Mouse (Mus musculus): ENCODE results near the gene Atp5b.
"Not testable (repeated sequence)": the region's sequence is repeated elsewhere in the genome, so short reads cannot be mapped to it uniquely, and the experiment has no call there.

Gene Atp5b

DNA sequence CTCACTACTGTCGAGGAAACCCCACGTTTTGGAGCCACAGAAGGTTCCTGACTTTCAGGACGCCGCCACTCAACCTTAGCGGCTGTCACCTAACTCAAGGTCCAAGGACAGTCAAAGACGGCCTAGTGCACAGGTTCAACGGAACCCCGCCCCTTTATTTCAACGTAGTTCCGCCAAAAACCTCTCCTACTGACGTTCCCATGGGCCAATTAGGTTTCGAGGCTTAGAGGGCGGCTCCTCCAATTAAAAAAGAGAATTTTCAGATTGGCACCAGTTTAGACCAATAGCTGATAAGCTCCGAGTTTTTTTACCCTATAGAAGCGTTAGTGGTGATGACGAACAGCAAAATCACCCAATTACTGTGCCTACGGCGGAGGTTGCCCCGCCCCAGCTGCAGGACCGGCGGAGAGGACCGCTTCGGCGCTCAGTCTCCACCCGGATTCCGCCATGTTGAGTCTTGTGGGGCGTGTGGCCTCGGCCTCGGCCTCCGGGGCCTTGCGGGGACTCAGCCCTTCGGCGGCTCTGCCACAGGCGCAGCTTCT lies at the start of gene Atp5b:
Atp5b (plus strand) TSS at position 394 of the 542 bp plus-strand sequence.
- DNase-seq: peak; percentile 99

DNA sequence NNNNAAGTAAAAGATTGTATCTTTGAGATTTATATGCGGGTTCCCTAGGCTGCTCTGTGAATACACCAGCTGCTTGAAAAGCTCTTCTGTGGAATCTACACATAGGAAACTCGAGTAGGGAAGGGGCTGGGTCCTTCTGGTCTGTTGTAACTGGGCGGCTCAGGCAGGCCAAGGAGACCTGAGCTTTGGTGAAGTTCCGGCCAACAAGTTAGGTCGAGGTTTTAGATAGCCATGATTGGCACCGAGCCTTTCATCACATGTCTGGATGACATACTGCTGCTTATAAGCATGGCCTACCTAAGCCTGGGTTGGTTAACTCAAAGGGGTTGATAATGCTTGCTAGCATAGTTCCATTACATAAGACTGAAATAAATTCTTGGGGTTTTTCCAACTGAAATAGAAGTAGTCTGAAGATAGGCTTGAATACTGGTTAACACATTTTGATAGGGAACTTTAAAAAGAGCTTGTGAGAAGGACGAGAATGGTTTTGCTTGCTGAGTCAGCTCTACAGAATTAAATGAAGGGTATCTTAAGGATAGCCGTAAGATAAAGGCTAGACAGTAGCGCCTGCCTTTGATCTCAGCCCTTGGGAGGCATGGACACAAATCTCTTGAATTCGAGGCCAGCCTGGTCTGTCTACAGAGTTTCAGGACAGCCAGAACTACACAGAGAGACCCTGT lies 46.2 kb upstream of the Atp5b start:
- DNase-seq: peak; percentile 39

GRCm38 (mm10) chr10:128037921-128038320 lies 45.2 kb upstream of the Atp5b start:
- DNase-seq: no peak

- DNase-seq: no peak
Measured at GRCm38 (mm10) chr10:128039167-128039566, 43.9 kb upstream of the Atp5b start.

DNA sequence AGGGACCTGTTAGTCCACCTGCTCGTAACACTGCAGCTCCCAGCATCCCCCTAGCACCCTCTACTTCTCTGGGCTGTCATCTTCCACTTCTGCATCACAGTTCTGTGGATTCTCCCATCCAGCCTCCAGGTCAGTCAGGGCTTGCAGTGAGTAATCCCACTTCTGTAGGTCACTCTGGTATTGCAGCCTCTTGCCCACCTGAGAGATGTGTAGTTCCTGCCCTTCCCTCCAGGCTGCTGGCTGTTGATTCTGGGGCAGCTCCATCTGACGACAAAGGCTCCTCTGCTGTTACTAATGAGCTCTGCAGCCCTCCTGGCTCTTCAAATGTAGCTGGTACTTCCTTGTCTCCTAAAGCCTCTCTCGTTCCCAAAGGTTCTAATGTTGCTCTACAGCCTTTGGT lies 43.2 kb upstream of the Atp5b start:
- DNase-seq: no peak

DNA sequence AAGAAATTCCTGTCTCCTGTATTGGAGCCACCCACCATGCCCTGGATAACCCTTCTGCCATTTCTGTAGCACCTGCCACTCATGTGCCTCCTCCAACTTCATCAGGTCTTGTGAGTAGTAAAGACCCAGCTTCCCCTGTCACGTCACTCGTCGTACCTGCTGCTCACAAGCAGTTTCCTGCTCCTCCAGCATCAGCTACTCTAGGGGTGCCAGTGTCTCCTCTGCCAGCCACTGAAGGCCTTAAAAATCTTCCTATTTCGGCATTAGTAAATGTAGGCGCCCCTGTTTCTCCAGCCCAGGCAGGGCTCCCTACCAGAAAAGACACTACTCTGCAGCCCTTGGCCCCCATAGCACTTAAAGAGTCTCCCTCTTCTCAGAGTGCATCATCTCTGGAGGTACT lies 42.8 kb upstream of the Atp5b start:
- DNase-seq: no peak

- DNase-seq: no peak
Measured at GRCm38 (mm10) chr10:128041636-128042035, 41.4 kb upstream of the Atp5b start.

- DNase-seq: no peak
Measured at GRCm38 (mm10) chr10:128042466-128042865, 40.6 kb upstream of the Atp5b start.

DNA sequence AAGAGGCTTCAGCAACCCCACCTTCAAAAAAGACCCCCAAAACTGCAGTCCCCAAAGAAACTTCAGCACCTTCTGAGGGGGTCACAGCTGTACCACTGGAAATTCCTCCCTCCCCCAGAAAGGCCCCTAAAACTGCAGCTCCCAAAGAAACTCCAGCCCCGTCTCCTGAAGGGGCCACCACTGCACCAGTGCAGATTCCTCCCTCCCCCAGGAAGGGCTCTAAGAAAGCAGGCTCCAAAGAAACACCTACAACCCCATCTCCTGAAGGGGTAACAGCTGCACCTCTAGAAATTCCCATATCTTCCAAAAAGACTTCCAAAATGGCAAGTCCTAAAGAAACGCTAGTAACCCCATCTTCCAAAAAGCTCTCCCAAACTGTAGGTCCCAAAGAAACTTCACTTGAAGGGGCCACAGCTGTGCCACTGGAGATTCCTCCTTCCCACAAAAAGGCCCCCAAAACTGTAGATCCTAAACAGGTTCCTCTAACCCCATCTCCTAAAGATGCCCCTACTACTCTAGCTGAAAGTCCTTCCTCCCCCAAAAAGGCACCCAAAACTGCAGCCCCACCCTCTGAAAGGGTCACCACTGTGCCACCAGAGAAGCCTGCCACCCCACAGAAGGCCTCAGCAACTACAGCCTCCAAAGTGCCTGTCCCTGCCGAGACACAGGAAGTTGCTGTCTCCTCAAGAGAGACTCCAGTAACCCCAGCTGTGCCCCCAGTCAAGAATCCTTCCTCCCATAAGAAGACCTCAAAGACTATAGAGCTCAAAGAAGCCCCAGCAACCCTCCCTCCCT lies 39.8 kb upstream of the Atp5b start:
- no peak for DNase-seq

DNA sequence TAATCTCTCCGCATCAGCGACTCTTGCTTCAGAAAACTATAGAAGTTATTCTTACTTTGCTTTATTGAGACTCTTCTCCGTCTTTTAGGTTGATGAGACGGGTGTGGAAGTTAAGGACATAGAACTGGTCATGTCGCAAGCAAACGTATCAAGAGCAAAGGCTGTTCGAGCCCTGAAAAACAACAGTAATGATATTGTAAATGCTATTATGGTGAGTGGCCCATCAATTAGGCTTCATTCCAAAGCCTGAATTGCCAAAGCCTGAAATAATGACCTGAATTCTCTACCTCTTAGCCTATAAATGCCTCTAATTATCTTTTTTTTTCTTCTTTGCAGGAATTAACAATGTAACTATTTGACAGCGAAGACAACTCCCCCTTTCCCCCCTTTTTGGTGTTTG lies 34.9 kb upstream of the Atp5b start:
- DNase-seq: no peak

- no peak for DNase-seq
Measured at GRCm38 (mm10) chr10:128049741-128050140, 33.3 kb upstream of the Atp5b start.

GRCm38 (mm10) chr10:128050355-128050754 lies 32.7 kb upstream of the Atp5b start:
- DNase-seq: no peak

DNA sequence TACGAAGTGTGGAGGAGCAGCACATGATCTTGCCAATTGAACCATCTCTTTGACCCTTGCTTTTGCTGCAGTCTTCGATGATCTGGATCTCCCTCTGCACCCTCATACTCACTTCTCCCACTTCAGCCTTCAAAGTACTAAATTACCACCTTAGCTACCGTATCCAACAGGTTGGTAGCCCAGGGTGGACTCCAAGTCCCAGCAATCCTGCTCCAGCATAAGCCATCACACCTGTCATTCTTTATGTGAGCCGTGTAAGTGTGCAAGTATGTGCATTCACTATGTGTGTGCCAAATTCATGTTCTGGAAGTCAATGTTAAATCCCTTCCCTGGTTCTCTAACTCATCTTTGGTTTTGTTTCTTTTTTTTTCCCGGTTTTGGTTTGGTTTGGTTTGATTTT lies 31.5 kb upstream of the Atp5b start:
- no peak for DNase-seq

- not testable (repeated sequence) for DNase-seq
Measured at GRCm38 (mm10) chr10:128052136-128052535, 30.9 kb upstream of the Atp5b start.

DNA sequence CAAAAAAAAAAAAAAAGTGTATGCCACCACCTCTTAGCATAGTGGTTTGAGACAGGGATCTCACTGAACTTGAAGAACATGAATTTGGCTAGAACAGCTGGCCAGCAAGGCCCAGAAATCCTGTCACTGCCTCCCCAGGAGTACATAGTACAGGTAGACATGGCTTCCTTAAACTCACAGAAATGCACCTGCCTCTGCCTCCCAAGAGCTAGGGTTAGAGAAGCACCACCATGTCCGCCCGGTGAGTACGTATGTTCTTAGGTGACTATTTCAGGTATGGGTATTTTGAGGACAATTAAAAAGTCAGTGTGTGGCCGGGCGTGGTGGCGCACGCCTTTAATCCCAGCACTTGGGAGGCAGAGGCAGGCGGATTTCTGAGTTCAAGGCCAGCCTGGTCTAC lies 30.1 kb upstream of the Atp5b start:
- no peak for DNase-seq

DNA sequence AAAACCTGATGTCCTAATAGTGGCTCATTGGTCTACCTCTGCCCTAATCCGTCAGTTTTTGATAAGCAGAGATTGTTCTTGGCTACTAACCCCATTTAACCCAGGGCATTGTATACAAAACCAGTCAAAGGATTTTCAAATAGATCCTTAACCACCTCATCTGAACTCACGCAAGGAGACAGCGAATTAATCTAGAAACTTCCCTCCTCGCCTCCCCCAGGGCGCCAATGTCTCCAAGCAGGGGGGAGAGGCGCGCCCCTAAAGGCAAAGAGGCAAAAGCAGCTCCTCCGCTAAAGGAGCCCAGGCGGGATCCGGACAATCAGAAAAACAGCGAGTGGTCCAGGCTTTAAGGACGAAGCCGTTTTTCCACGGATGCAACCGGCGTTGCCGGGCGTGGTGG lies 24.9 kb upstream of the Atp5b start:
- peak; percentile 35 for DNase-seq

DNA sequence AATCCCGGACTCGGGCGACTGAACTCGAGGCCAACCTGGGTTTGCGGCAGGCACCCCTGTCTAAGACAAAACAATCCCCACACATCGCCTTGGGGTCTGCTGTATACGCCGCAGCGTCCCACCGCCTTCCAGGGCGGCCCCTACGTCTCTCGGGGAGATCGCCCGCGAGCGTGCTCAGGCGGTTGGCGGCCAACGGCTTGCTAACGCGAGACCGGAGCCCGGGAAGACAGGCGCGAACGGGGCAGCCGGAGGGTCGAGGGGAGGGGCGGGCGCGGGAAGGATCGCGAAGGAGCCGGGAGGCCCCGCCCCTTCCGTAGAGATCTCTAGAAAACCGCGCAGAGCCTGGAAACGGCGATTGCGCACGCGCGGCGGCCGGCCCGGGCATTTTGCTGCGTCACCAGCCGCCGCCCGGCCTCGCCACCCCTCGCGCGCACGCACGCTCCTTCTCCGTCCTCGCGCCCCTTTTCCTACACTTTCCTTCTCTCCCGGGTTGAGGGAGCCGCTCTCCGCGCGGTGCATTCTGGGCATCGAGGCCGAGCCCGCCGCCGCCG lies 24.4 kb upstream of the Atp5b start, which contains the start of gene Ptges3:
Ptges3 (plus strand) TSS at position 354 of the 551 bp plus-strand sequence.
- peak; percentile 97 for DNase-seq

GRCm38 (mm10) chr10:128059207-128059981 lies 23.7 kb upstream of the Atp5b start:
- DNase-seq: peak; percentile 52

GRCm38 (mm10) chr10:128061109-128061508 lies 22.0 kb upstream of the Atp5b start:
- no peak for DNase-seq

DNA sequence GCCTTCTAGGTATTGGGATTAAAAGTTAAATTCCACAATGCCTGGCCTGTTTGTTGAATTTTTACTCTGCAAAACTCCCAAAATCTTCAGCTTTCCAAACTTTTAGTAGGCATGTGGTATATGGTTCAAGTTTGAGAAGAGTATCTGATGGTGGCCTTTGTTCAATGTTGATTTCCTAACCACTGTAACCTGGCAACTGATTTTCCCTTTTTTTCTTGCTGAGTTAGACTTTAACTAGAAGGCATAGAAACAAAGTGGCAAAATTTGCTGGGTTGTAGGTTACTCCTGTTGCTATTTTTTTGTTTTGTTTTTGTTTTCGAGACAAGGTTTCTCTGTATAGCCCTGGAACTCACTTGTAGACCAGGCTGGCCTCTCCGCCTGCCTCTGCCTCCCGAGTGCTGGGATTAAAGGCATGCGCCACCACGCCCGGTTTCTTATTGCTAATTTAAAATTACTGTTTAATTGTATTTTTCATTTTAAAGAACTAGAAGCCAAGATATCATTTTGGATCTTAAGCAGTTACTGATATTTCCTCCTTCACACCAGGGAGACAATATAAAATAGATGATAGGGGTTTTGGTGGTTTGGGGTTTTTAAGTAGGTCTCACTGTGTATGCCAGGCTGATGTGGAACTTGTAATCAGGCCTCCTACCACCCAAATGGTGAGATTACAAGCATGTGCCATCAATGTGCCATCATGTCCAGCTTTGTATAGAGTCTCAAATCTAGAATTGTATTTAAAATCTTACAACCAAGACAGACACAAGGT lies 20.7 kb upstream of the Atp5b start:
- no peak for DNase-seq

DNA sequence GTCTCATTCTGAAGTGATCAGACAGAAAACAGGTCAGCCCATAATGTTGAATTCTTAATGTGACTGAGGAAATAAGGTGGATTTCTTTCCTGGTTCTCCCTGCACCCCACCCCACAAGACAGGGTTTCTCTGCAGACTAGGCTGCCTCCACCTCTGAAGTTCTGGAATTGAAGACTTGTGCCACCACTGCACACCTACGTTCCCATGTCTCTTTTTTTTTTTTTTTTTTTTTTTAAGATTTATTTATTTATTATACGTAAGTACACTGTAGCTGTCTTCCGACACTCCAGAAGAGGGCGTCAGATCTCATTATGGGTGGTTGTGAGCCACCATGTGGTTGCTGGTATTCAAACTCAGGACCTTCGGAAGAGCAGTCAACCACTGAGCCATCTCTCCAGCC lies 17.0 kb upstream of the Atp5b start:
- DNase-seq: no peak

DNA sequence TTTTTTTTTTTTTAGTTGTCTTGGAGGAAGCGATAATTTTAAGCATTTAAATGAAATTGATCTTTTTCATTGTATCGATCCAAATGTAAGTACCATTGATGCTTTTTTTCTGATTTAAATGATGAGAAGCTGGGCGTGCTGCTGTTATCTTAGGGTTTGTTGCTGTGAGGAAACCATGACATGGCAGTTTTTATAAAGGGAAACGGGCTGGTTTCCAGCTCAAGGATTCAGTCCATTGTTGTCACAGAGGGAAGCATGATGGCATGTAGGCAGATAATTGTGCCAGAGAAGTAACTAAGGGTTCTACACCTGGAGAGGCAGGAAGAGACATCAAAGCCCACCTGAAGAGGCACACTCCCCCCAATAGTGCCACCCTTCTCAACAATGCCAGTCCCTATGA lies 13.9 kb upstream of the Atp5b start:
- DNase-seq: no peak

All from layer of hippocampus, adult 9-11 months (tissue).